1 mouse cellular context compared by ENCODE assay signal in the genomic region with DNA sequence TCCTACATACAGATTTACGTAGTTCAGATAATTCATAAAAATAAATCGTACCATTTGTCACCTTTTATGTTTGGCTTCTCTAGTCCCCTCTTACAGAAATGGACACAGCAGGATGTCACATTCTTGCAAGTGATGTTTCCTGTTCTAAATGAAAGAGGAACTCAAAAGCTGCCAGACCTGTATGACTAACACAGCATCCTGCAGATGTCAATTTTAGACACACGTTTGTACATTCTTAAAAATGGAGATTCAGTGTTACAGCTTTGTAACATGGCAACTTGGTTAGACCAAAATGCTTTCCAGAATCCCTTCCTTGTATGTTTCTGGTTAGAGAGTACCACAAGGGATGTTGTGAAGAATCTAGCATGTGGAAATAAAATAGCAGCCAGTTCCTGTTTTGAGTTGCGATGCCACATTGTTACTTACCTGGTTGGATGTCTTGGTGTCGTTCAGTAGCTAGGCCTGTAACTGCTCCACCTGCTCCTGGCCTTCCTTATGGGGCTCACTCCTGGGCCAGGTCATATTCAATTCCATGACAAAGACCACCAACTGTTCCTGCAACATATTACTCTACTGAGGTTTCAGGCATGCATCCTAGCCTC.
TF ChIP-seq lines count a peak whose summit lies in the region.

No protein-coding gene starts in this region.

TF ChIP-seq in MEL, 35 proteins besides CTCF, POLR2A, EP300 and RAD21:
- TF ChIP-seq MAFK (IDR thresholded peaks at IDR 0.05; ENCODE audit: borderline replicate concordance, low read depth, low read length) (no peak), MYC (IDR thresholded peaks at IDR 0.05; ENCODE audit: low read depth, low read length) (0 out of 2 replicates have a peak, but pooled peaks have one; percentile 21)
